Mouse (Mus musculus) E14TG2a.4 (cell line): ENCODE data around the gene Arhgap5.

ENCODE experiments used
- H3K27me3 ChIP-seq: 2 replicates; pipeline ENCODE4 v1.6.1; 2014; ENCODE audit warnings: low read length, control low read depth; ENCODE audit not compliant: insufficient read depth
- H3K36me3 ChIP-seq: 2 replicates; pipeline ENCODE4 v1.6.1; 2014; ENCODE audit warnings: low read length, control low read depth; ENCODE audit not compliant: insufficient read depth
- H3K4me1 ChIP-seq: replicated peaks from 2 replicates; pipeline ENCODE4 v1.6.1; 2014; ENCODE audit warnings: low read depth, low read length, control low read depth
- H3K4me3 ChIP-seq: replicated peaks from 2 replicates; pipeline ENCODE4 v1.5.1; 2014; ENCODE audit warnings: mild to moderate bottlenecking, low read length
- H3K9me3 ChIP-seq: 2 replicates; pipeline ENCODE4 v1.6.1; 2014; ENCODE audit warnings: low read length, control low read depth
- CTCF ChIP-seq: conservative IDR thresholded peaks from 2 replicates; pipeline ENCODE4 v1.5.1; 2014; ENCODE audit warnings: low read length
- NANOG ChIP-seq: IDR thresholded peaks from 2 replicates; pipeline ENCODE4 v1.6.1; 2014; ENCODE audit warnings: borderline replicate concordance, low read length, mixed read lengths
- POU5F1 ChIP-seq: IDR thresholded peaks from 2 replicates; pipeline ENCODE4 v1.6.1; 2014; ENCODE audit warnings: low read length, borderline replicate concordance

Arhgap5 gene

DNA sequence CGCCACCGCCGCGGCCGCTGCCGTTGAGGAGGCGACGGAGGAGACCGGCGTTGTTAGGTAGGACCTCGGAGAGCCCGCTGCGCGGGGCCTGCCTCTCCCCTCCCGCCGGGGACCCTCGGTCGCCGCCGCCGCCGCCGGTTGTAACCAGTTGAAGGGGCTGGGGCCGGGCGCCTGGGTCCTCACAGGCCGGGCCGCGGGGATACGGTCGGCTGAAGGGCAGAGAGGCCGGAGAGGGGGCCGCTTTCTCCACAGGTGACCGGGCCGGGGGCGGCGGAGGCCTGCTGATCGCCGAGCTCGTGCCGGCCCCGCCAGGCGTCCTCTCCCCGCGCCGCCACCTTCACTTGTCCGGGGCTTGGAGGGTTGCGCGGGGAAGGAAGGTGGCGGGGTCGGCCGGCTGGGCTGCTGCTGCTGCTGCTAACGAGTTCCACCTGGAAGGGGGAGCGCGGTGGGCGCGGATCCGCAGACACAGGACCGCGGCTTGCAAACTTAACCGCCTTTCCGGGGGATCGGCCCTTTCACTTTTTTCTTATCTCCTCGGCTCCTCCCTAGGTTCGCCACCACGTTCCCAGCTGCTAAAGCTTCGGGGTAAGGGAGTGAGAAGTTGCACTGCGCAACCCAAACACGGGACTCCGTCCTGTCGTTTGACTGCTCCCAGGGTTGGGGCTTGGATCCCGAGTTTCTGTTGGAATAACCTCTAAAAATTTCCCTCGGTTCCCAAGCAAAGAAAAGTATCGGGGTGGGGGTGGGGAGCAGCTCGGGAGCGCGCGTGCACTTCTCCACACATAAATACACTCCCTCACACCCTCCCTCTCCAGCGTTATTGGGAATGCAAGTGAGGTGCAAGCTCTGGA lies 784 bp downstream of the Arhgap5 start:
- no peaks in the 10 kb centered on the region for H3K9me3 ChIP-seq
- TF ChIP-seq NANOG: no peak
- TF ChIP-seq POU5F1: no peak
- no peak for TF ChIP-seq CTCF
- H3K4me1 ChIP-seq: peaks cover 22% of the 10 kb centered on the region
- no peaks in the 10 kb centered on the region for H3K27me3 ChIP-seq
- H3K36me3 ChIP-seq: peaks cover 3% of the 10 kb centered on the region; the same call in 1 of the 2 replicates
- H3K4me3 ChIP-seq: peak overlapping the region; percentile 92

DNA sequence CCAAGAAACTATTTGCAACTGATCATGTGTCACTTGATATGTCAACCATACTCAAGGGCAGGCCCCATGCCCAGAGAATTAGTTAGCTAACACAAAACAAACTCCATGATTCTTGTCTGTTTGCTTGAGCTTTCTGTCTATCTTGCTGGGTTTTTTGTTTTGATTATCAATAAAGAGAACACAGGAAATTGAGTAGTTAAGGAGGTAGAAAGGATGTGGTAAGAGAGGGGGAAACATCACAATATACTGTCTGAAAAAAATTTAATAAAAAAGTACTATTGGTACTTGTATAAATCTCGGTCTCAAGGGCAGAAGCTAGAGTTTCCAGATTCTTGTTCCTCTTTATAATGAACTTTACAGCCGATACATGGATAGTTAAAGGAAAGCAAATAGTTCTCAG lies 20.9 kb downstream of the Arhgap5 start:
- peaks cover 4% of the 10 kb centered on the region for H3K36me3 ChIP-seq
- H3K9me3 ChIP-seq: no peaks in the 10 kb centered on the region
- H3K4me1 ChIP-seq: 0 out of 2 replicates have a peak, but pooled peaks cover 4% of the 10 kb centered on the region
- H3K27me3 ChIP-seq: no peaks in the 10 kb centered on the region
- TF ChIP-seq CTCF (no peak), NANOG (no peak), POU5F1 (no peak)
- no peak overlapping the region for H3K4me3 ChIP-seq

DNA sequence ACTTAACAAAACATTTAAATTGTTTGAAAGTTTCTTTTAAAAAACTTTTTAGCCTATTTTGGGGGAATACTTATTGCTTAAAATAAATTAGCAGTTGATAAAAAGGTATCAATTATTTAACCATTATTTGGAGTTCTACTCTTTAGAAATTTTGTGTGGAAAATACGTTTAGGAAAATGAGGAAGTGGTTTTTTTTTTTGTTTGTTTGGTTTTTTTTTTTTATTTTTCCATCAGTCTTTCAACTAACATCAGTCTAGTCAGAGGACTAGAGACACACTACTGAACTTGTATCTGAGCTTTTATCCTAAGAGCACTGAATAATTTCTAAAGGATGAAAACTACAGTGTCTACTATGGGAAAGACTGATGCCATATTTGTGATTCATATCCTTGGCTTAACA lies 21.7 kb downstream of the Arhgap5 start:
- H3K4me3 ChIP-seq: no peak overlapping the region
- peaks cover 4% of the 10 kb centered on the region for H3K36me3 ChIP-seq
- TF ChIP-seq NANOG (no peak), POU5F1 (no peak), CTCF (no peak)
- H3K27me3 ChIP-seq: no peaks in the 10 kb centered on the region
- H3K4me1 ChIP-seq: 0 out of 2 replicates have a peak, but pooled peaks cover 4% of the 10 kb centered on the region
- no peaks in the 10 kb centered on the region for H3K9me3 ChIP-seq

DNA sequence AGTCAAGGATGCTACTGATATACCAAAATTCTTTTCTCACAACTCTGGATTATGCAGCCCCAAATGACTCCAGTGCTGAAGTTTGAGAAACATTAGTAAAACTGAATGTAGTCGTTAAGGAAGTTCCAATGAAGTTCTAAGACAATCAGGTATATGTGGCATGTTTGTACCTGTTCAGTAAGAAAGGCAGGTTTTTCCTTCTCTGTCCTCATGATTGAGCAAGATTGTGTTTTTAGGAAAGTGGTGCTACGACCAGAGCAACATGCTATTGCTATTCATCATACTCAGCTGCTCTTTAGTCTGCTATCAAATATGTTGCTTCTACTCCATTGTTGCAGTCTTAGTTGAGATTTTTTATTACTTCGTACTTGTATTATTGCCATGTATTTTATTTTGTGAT lies 26.0 kb downstream of the Arhgap5 start:
- Histone ChIP-seq H3K36me3 (0 out of 2 replicates have a peak, but pooled peaks cover 3% of the 10 kb centered on the region), H3K9me3 (no peaks in the 10 kb centered on the region), H3K27me3 (no peaks in the 10 kb centered on the region), H3K4me3 (no peak overlapping the region), H3K4me1 (0 out of 2 replicates have a peak, but pooled peaks cover 4% of the 10 kb centered on the region)
- TF ChIP-seq POU5F1: no peak
- no peak for TF ChIP-seq NANOG

DNA sequence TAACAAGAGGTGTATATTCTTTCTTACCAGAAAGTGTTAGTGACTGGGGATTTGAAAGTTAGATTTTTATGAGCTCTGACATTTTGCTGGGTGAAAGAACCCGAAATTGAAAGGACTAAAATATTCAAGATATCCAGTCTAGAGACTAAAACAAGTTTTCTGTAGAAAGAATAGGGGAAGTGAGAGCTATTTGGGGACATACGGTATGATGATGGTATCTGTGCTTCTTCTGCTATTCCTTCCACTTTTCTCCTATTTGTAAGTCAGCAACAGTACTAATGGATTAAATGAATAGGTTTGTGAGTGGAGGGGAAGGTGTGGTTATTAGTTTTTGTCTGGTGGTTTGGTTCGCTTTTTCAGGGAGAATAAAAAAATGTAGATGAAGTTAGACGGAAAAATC lies 37.5 kb downstream of the Arhgap5 start:
- Histone ChIP-seq H3K36me3 (0 out of 2 replicates have a peak, but pooled peaks cover 4% of the 10 kb centered on the region), H3K4me1 (no peaks in the 10 kb centered on the region), H3K27me3 (no peaks in the 10 kb centered on the region), H3K4me3 (no peak overlapping the region), H3K9me3 (no peaks in the 10 kb centered on the region)
- no peak for TF ChIP-seq NANOG
- no peak for TF ChIP-seq CTCF

DNA sequence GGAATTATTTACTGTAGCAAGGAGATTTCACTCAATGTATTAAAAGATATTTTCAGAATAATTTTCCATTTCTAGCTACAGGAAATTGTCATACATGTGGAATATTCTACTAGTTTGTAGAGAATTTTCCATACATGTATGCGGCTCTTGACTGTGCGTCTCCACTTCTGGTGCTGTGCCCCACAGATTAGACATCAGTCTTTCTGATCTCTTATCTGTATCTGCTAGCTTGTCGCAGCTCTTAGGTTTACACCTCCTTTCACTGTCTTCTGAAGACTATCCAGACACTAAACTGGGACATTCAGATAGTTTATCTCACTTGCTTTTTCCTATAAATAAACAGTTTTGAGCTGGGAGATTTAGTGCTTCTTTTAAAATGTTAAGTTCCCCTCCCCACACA lies 40.8 kb downstream of the Arhgap5 start:
- H3K9me3 ChIP-seq: peaks cover 12% of the 10 kb centered on the region; the same call in 1 of the 2 replicates
- no peaks in the 10 kb centered on the region for H3K4me1 ChIP-seq
- peaks cover 17% of the 10 kb centered on the region for H3K36me3 ChIP-seq
- TF ChIP-seq NANOG: no peak
- no peak for TF ChIP-seq POU5F1
- TF ChIP-seq CTCF: no peak
- H3K4me3 ChIP-seq: no peak overlapping the region
- no peaks in the 10 kb centered on the region for H3K27me3 ChIP-seq

DNA sequence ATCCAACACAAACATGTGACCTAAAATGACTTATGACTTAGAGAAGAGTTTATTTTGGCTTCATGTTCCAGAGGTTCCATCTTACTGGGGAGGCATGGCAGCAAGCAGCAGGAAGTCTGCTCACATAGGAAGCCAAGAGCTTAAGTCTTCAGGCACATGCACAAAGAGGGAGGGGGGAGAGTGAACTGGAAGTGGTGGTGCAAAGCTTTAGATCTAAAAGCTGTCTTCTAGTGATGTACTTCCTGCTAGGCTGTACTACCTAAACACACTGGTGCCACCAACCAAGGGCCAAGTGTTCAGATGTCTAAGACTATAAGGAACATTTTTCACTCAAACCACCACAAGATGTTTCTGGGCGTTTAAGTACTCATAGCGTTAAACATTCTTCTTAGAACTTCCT lies 48.3 kb downstream of the Arhgap5 start:
- Histone ChIP-seq H3K4me1 (no peaks in the 10 kb centered on the region), H3K4me3 (no peak overlapping the region), H3K27me3 (no peaks in the 10 kb centered on the region), H3K9me3 (peaks cover 8% of the 10 kb centered on the region; the same call in 1 of the 2 replicates), H3K36me3 (peaks cover 8% of the 10 kb centered on the region)
- no peak for TF ChIP-seq POU5F1
- TF ChIP-seq CTCF: no peak
- no peak for TF ChIP-seq NANOG

DNA sequence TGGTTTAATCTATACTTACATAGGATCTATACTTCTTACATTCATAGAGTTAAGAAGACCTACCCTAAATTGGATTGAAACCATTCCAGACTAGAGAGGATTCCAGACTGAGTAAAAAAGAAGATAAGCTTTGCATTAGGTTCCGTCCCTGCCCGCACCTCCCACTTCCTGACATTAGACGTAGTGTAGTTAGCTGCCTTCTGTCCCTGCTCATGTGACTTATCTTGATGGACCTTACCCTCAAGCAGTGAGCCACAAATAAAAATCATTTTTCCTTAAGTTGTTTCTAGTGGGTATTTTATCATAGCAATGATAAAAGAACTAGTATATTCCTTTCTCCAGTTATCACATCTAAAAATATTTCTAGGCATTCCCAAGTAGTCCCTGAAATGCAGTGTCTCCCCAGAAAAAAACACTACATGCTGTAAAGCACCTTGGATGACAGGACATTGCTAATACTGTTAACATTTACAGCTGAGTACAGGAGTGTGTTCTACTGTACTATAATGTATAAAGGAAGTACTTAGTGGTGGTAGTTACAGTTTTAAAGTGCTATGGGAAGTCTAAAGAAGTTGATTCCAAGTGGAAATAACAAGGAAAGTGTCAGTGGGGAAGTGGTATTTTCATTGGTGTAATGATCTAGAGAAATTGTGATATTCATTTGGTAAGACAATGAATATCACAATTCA lies 51.6 kb downstream of the Arhgap5 start:
- no peaks in the 10 kb centered on the region for H3K27me3 ChIP-seq
- no peaks in the 10 kb centered on the region for H3K9me3 ChIP-seq
- H3K4me3 ChIP-seq: no peak overlapping the region
- peaks cover 8% of the 10 kb centered on the region; the same call in 1 of the 2 replicates for H3K36me3 ChIP-seq
- H3K4me1 ChIP-seq: no peaks in the 10 kb centered on the region
- TF ChIP-seq POU5F1 (no peak), NANOG (no peak), CTCF (no peak)
